Mouse (Mus musculus): ENCODE measurements around the gene Ppfia3.

- TF ChIP-seq CTCF (IDR thresholded peaks at IDR 0.05; ENCODE audit: borderline replicate concordance, insufficient read depth, low read depth, low read length) (no peak), POLR2A (IDR thresholded peaks at IDR 0.05; ENCODE audit: borderline replicate concordance, insufficient read depth, low read length) (no peak)
Observed at GRCm38 (mm10) chr7:45340669-45341068, 26.1 kb downstream of the Ppfia3 start.
